Mouse (Mus musculus) hindbrain, embryonic 16.5 days (tissue): ENCODE measurements at regions not wholly inside any gene's neighbourhood (a gene's known extent, or its start where the extent isn't known, plus 50 kb on each side); places are given as distances from the start of the nearest gene placed in this dataset.

Source experiments
- ATAC-seq: fragments of 200-750 bp; cut with Nextera tagmentation; 2 replicates; pipeline ENCODE4 v1.8.0; 2017; ENCODE audit warnings: moderate TSS enrichment, moderate library complexity
- H3K27ac ChIP-seq: fragments of 300-500 bp; sonication (generic); 2 replicates; pipeline ENCODE4 v1.5.1; 2014; ENCODE audit warnings: low read depth, mild to moderate bottlenecking, control low read depth, low read length, moderate library complexity
- H3K27me3 ChIP-seq: fragments of 300-500 bp; sonication (generic); replicated peaks from 2 replicates; pipeline ENCODE4 v1.6.1; 2014; ENCODE audit warnings: low read length; ENCODE audit not compliant: control insufficient read depth, insufficient read depth
- H3K36me3 ChIP-seq: fragments of 300-500 bp; sonication (generic); 2 replicates; pipeline ENCODE4 v1.6.1; 2014; ENCODE audit warnings: mild to moderate bottlenecking, low read length, moderate library complexity, mixed read lengths; ENCODE audit not compliant: control insufficient read depth, insufficient read depth
- H3K4me1 ChIP-seq: fragments of 300-500 bp; sonication (generic); 2 replicates; pipeline ENCODE4 v1.6.1; 2014; ENCODE audit warnings: low read depth, low read length; ENCODE audit not compliant: control insufficient read depth, insufficient read depth
- H3K4me2 ChIP-seq: fragments of 300-500 bp; sonication (generic); 2 replicates; pipeline ENCODE4 v1.6.1; 2014; ENCODE audit warnings: mild to moderate bottlenecking, low read length, control low read depth, moderate library complexity
- H3K4me3 ChIP-seq: fragments of 300-500 bp; sonication (generic); 2 replicates; pipeline ENCODE4 v1.5.1; 2014; ENCODE audit warnings: mild to moderate bottlenecking, low read length, control low read depth, moderate library complexity
- H3K9ac ChIP-seq: fragments of 300-500 bp; sonication (generic); 2 replicates; pipeline ENCODE4 v1.6.1; 2014; ENCODE audit warnings: low read depth, mild to moderate bottlenecking, control low read depth, low read length, moderate library complexity
- H3K9me3 ChIP-seq: fragments of 300-500 bp; sonication (generic); 2 replicates; pipeline ENCODE4 v1.6.1; 2014; ENCODE audit warnings: mild to moderate bottlenecking, low read length, moderate library complexity; ENCODE audit not compliant: control insufficient read depth
- WGBS: fragments of 180-500 bp; shearing (Covaris S2); extraction: QIAGEN DNeasy Blood & Tissue Kit; methylation state at CpG from one replicate; pipeline ENCODE4 v1.1.7; 2014; 5-methylcytosine and 5-hydroxymethylcytosine counted together

- Histone ChIP-seq H3K4me2 (no peak overlapping the region), H3K4me3 (no peak overlapping the region), H3K4me1 (no peaks in the 10 kb centered on the region), H3K27ac (no peak overlapping the region), H3K27me3 (no peaks in the 10 kb centered on the region), H3K9ac (no peak overlapping the region), H3K9me3 (no peaks in the 10 kb centered on the region; the same call in 1 of the 2 replicates), H3K36me3 (no peaks in the 10 kb centered on the region)
- WGBS: 58% methylated on average over 1 of the region's 1 CpGs
- ATAC-seq: no peak
Measured at GRCm38 (mm10) chr5:126392306-126392705, 849.3 kb upstream of the Tmem132c start.

GRCm38 (mm10) chr5:126395331-126395730, 846.3 kb upstream of the Tmem132c start:
- H3K36me3 ChIP-seq: no peaks in the 10 kb centered on the region
- 41% methylated on average over 8 of the region's 8 CpGs for WGBS

GRCm38 (mm10) chr5:126431748-126432147, 809.9 kb upstream of the Tmem132c start:
- no peaks in the 10 kb centered on the region for H3K4me1 ChIP-seq
- WGBS: 93% methylated on average over 1 of the region's 1 CpGs
- no peak overlapping the region for H3K9ac ChIP-seq
- H3K36me3 ChIP-seq: no peaks in the 10 kb centered on the region
- no peaks in the 10 kb centered on the region for H3K27me3 ChIP-seq
- no peak overlapping the region for H3K4me3 ChIP-seq
- no peaks in the 10 kb centered on the region for H3K9me3 ChIP-seq
- H3K4me2 ChIP-seq: no peak overlapping the region
- no peak overlapping the region for H3K27ac ChIP-seq
- no peak for ATAC-seq

More at GRCm38 (mm10) chr5:126395331-126395730, 846.3 kb upstream of the Tmem132c start:
- no peak overlapping the region for H3K4me2 ChIP-seq
- H3K27ac ChIP-seq: no peak overlapping the region
- no peaks in the 10 kb centered on the region for H3K4me1 ChIP-seq
- no peak for ATAC-seq
- no peaks in the 10 kb centered on the region for H3K27me3 ChIP-seq
- no peak overlapping the region for H3K9ac ChIP-seq
- H3K9me3 ChIP-seq: no peaks in the 10 kb centered on the region; the same call in 1 of the 2 replicates
- H3K4me3 ChIP-seq: no peak overlapping the region

- H3K4me3 ChIP-seq: no peak overlapping the region
- H3K27ac ChIP-seq: no peak overlapping the region
- no peak for ATAC-seq
- 91% methylated on average over 1 of the region's 1 CpGs for WGBS
- H3K9me3 ChIP-seq: no peaks in the 10 kb centered on the region
- H3K4me2 ChIP-seq: no peak overlapping the region
- no peaks in the 10 kb centered on the region for H3K27me3 ChIP-seq
- H3K4me1 ChIP-seq: no peaks in the 10 kb centered on the region
- no peaks in the 10 kb centered on the region for H3K36me3 ChIP-seq
- no peak overlapping the region for H3K9ac ChIP-seq
Measured at GRCm38 (mm10) chr5:126438696-126439095, 802.9 kb upstream of the Tmem132c start.

- no peak overlapping the region for H3K4me3 ChIP-seq
- no peak for ATAC-seq
- no peak overlapping the region for H3K27ac ChIP-seq
- H3K4me2 ChIP-seq: no peak overlapping the region
- no peaks in the 10 kb centered on the region for H3K36me3 ChIP-seq
- H3K27me3 ChIP-seq: no peaks in the 10 kb centered on the region
- no peak overlapping the region for H3K9ac ChIP-seq
- H3K9me3 ChIP-seq: no peaks in the 10 kb centered on the region
- H3K4me1 ChIP-seq: no peaks in the 10 kb centered on the region
- 97% methylated on average over 1 of the region's 1 CpGs for WGBS
Measured at GRCm38 (mm10) chr5:126440516-126440915, 801.1 kb upstream of the Tmem132c start.

GRCm38 (mm10) chr5:126475761-126476160, 765.8 kb upstream of the Tmem132c start:
- H3K4me1 ChIP-seq: no peaks in the 10 kb centered on the region
- no peak overlapping the region for H3K4me2 ChIP-seq
- no peak overlapping the region for H3K9ac ChIP-seq
- WGBS: 41% methylated on average over 3 of the region's 3 CpGs
- H3K9me3 ChIP-seq: no peaks in the 10 kb centered on the region
- ATAC-seq: no peak
- H3K4me3 ChIP-seq: no peak overlapping the region
- no peaks in the 10 kb centered on the region for H3K36me3 ChIP-seq
- H3K27me3 ChIP-seq: no peaks in the 10 kb centered on the region
- H3K27ac ChIP-seq: no peak overlapping the region

- Histone ChIP-seq H3K36me3 (no peaks in the 10 kb centered on the region), H3K9ac (no peak overlapping the region), H3K9me3 (no peaks in the 10 kb centered on the region), H3K4me2 (no peak overlapping the region), H3K4me1 (no peaks in the 10 kb centered on the region), H3K27me3 (no peaks in the 10 kb centered on the region), H3K4me3 (no peak overlapping the region), H3K27ac (no peak overlapping the region)
- WGBS: 18% methylated on average over 4 of the region's 4 CpGs
- ATAC-seq: no peak
Measured at GRCm38 (mm10) chr5:126522076-126522475, 719.5 kb upstream of the Tmem132c start.

GRCm38 (mm10) chr5:126525863-126526262, 715.7 kb upstream of the Tmem132c start:
- no peaks in the 10 kb centered on the region for H3K27me3 ChIP-seq
- no peak overlapping the region for H3K27ac ChIP-seq
- no peaks in the 10 kb centered on the region for H3K4me1 ChIP-seq
- no peaks in the 10 kb centered on the region for H3K9me3 ChIP-seq
- H3K4me3 ChIP-seq: no peak overlapping the region
- no peak for ATAC-seq
- H3K9ac ChIP-seq: no peak overlapping the region
- 79% methylated on average over 4 of the region's 4 CpGs for WGBS
- H3K4me2 ChIP-seq: no peak overlapping the region
- H3K36me3 ChIP-seq: no peaks in the 10 kb centered on the region

GRCm38 (mm10) chr5:126530806-126531527, 710.6 kb upstream of the Tmem132c start:
- 64% methylated on average over 5 of the region's 5 CpGs for WGBS
- no peak overlapping the region for H3K4me3 ChIP-seq
- H3K4me2 ChIP-seq: no peak overlapping the region
- H3K27ac ChIP-seq: no peak overlapping the region
- no peaks in the 10 kb centered on the region for H3K4me1 ChIP-seq
- H3K27me3 ChIP-seq: no peaks in the 10 kb centered on the region
- no peaks in the 10 kb centered on the region for H3K9me3 ChIP-seq
- no peaks in the 10 kb centered on the region for H3K36me3 ChIP-seq
- ATAC-seq: no peak
- H3K9ac ChIP-seq: no peak overlapping the region
